Mouse (Mus musculus): Measurements from ENCODE around the gene Clic1.

The Clic1 gene

GRCm38 (mm10) chr17:35016791-35017705 lies 32.7 kb upstream of the Clic1 start:
- in situ Hi-C loops (cut with MboI; ENCODE audit: low pct_unique_long_range_greater_than_20kb in 1 of 2, low sequenced_read_pairs in 2 of 2, unreplicated experiment in 1 of 2) = loop anchor here in 1 of 2 experiments (10.0 kb wide), 1 partner anchor 128 kb away; no protein-coding TSS in a partner anchor

DNA sequence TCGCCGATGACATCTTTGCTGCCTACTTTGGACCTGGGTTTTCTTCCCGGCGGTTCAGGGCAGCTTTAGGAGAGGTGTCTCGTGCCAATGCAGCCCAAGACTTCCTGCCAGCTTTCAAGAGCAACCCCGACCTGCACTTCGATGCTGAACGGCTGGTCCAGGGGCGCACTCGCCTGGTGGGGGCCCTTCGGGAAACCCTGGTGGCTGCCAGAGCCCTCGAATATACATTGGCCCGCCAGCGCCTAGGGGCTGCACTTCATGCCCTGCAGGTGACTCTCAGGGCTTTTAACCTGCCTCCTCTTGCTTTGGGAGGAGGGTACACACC lies 32.1 kb upstream of the Clic1 start:
- in situ Hi-C loops (cut with MboI; ENCODE audit: low pct_unique_long_range_greater_than_20kb in 1 of 2, low sequenced_read_pairs in 2 of 2, unreplicated experiment in 1 of 2) = loop anchor here in 1 of 2 experiments (10.0 kb wide), 1 partner anchor 127 kb away; no protein-coding TSS in a partner anchor

DNA sequence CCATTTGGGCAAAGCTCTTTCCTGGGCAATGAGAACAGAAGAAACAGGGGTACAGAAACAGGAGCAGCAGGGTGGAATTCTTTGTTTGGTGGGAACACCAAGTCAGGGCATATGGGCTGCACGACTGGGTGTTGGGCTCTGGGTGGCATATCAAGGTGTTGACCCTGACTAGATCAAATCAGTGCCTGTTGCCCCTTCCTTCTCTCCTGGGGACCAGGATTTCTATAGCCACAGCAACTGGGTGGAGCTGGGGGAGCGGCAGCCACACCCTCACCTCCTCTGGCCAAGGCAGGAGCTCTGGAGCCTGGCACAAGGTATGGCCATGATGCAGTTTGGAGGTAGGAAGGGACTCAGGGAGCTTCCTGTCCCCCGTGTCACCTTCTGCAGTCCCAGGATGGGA lies 31.6 kb upstream of the Clic1 start:
- in situ Hi-C loops (cut with MboI; ENCODE audit: low pct_unique_long_range_greater_than_20kb in 1 of 2, low sequenced_read_pairs in 2 of 2, unreplicated experiment in 1 of 2) = loop anchor here in 1 of 2 experiments (10.0 kb wide), 1 partner anchor 127 kb away; no protein-coding TSS in a partner anchor

DNA sequence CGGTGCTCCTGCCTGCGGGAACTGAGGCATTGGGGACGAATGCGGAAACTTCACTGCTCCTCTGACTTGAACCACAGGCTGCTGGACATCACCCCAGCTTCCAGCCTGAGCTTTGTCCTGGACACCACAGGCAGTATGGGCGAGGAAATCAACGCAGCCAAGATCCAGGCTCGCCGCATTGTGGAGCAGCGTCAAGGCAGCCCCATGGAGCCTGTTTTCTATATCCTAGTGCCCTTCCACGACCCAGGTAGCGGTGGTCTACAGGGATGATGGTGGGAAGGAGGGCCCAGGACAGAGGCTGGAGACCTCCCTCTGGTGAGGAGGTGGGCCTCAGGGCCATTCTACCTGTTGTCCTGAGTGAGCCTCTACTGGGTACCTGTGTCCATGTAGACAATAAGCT lies 29.9 kb upstream of the Clic1 start:
- in situ Hi-C loops (cut with MboI; ENCODE audit: low pct_unique_long_range_greater_than_20kb in 1 of 2, low sequenced_read_pairs in 2 of 2, unreplicated experiment in 1 of 2) = loop anchor here (5.0 to 10.0 kb wide), 2 partner anchors 92 to 125 kb away; no protein-coding TSS in a partner anchor

DNA sequence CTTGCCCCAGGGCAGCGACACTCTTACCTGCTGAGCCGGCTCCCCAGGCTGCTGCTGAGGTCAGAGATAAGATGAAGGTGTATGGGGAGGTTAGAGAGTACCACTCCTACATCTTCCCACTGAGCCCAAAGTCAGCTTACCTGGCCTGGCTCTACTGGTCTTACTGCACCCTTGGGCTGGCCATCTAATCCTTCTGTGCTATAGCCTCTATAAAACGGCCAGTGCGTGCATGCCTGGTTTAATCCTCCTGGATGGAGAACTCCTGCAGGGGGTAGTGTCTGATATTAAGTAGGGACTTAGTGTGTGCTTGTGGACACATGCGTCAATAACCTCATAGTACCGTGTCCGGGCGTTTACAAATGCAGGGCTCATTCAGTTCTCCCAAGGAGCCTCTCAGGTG lies 29.2 kb upstream of the Clic1 start:
- in situ Hi-C loops (cut with MboI; ENCODE audit: low pct_unique_long_range_greater_than_20kb in 1 of 2, low sequenced_read_pairs in 2 of 2, unreplicated experiment in 1 of 2) = loop anchor here in 1 of 2 experiments (5.0 kb wide), 1 partner anchor 92 kb away; no protein-coding TSS in a partner anchor

GRCm38 (mm10) chr17:35021163-35021808 lies 28.5 kb upstream of the Clic1 start:
- in situ Hi-C loops (cut with MboI; ENCODE audit: low pct_unique_long_range_greater_than_20kb in 1 of 2, low sequenced_read_pairs in 2 of 2, unreplicated experiment in 1 of 2) = loop anchor here in 1 of 2 experiments (5.0 kb wide), 1 partner anchor 91 kb away; no protein-coding TSS in a partner anchor

DNA sequence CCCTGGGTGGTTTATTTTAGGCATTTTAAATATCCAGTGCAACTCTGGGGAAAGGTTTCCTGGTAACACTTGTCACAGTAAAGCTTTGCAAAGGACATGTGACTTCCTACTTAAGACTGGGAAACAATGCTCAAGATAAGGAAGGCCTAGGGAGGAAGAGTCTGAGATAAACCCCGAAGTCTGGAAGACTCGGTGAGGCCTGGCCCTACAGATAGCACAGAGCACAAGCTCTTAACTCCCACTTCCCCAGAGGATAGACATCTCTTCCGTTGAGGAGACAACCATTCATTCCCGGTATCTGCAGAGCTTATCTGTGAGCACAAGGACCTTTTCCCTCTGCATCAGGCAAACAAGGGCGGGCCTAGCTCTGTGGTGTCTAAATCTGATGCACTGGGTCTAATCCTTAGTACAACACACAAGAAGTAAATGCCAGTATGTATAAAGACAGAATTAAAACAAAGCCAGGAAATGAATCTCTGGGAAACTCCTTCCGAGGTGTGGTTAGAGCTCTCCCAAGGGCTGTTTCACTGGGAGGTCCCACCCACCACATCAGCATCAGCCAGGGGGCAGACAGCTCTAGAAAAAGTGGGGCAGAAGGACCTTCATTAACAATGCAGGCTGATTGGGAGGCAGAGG lies 27.8 kb upstream of the Clic1 start:
- in situ Hi-C loops (cut with MboI; ENCODE audit: low pct_unique_long_range_greater_than_20kb in 1 of 2, low sequenced_read_pairs in 2 of 2, unreplicated experiment in 1 of 2) = loop anchor here in 1 of 2 experiments (5.0 kb wide), 1 partner anchor 90 kb away; no protein-coding TSS in a partner anchor

GRCm38 (mm10) chr17:35022541-35023060 lies 27.2 kb upstream of the Clic1 start:
- in situ Hi-C loops (cut with MboI; ENCODE audit: low pct_unique_long_range_greater_than_20kb in 1 of 2, low sequenced_read_pairs in 2 of 2, unreplicated experiment in 1 of 2) = loop anchor here in 1 of 2 experiments (5.0 kb wide), 1 partner anchor 90 kb away; no protein-coding TSS in a partner anchor

DNA sequence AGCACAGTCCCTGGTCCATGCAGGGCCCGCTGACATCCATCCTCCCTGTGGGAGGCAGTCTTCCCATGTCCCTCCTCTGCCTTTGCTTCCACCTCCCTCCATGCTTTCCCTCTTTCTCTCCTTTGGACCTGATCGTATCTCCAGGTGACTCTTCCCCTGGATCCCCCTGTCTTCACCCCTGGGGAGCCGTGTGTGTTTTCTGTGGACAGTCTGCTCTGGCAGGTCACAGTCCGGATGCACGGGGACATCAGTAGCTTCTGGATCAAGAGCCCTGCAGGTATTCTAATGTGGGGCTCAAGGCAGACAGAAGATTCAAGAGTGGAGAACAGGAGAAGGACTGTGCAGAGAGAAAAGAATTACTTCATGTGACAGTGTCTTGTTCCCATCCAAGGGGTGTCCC lies 26.5 kb upstream of the Clic1 start:
- in situ Hi-C loops (cut with MboI; ENCODE audit: low pct_unique_long_range_greater_than_20kb in 1 of 2, low sequenced_read_pairs in 2 of 2, unreplicated experiment in 1 of 2) = loop anchor here in 1 of 2 experiments (5.0 kb wide), 1 partner anchor 89 kb away; no protein-coding TSS in a partner anchor

DNA sequence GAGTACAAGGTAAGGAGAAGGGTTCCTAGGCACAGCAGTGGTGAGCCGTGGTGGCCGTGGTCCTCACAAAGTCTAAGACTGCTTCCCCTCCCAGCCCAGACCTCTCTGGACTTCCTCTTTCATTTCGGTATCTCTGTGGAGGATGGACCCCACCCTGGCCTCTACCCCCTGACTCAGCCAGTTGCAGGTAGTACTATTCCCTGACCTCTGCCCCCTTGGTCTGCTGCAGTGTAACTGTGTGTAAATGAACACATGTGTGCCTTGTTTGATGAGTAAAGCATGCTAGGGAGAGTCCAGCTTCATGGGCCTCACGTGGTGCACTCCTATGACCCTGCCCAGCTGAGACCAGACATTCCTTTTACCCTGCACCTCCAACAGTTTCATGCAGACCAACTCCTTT lies 26.0 kb upstream of the Clic1 start:
- in situ Hi-C loops (cut with MboI; ENCODE audit: low pct_unique_long_range_greater_than_20kb in 1 of 2, low sequenced_read_pairs in 2 of 2, unreplicated experiment in 1 of 2) = loop anchor here in 1 of 2 experiments (5.0 kb wide), 1 partner anchor 89 kb away; no protein-coding TSS in a partner anchor

DNA sequence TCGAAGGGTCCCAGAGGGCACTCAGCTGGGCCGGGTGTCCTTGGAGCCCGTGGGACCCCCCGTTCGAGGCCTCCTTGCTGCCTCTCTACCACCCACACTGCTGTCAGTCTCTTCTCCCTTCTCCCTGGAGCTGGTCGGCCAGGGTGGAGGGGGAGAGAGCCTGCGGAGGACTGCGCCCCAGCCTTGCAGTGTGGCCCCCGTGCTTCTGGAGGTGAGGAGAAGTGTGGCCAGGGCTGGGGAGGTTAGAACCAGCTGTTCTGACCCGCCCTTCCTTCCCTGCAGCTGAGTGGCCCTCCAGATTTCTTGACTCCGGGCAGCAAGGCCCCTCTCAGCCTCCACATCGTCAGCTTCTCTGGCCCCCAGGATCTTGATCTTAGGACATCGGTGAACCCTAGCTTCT lies 25.5 kb upstream of the Clic1 start:
- in situ Hi-C loops (cut with MboI; ENCODE audit: low pct_unique_long_range_greater_than_20kb in 1 of 2, low sequenced_read_pairs in 2 of 2, unreplicated experiment in 1 of 2) = loop anchor here in 1 of 2 experiments (5.0 kb wide), 1 partner anchor 88 kb away; no protein-coding TSS in a partner anchor

- in situ Hi-C loops (cut with MboI; ENCODE audit: low pct_unique_long_range_greater_than_20kb in 1 of 2, low sequenced_read_pairs in 2 of 2, unreplicated experiment in 1 of 2) = loop anchor here in 1 of 2 experiments (5.0 kb wide), 1 partner anchor 87 kb away; no protein-coding TSS in a partner anchor
Measured at GRCm38 (mm10) chr17:35024691-35025488, 24.9 kb upstream of the Clic1 start.

DNA sequence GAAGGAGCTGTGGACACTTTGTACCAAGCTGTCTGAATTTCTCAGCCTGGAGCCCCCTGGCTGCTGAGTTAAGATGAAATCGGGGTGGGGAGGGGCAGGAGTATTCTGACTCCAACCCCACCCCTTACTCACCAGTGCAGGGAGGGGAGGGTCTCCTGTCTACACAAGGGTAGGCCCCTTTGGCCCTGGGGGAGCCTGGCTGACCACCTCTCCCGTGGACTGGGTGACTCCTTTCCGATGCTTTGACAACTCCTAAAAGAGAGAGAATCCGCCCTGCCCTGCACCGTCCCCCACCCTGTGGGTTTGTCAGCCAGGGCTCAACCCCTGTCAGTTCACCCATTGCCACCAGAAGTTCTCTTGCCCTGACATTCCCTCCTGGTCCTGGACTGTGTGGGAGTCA lies 23.6 kb upstream of the Clic1 start:
- in situ Hi-C loops (cut with MboI; ENCODE audit: low pct_unique_long_range_greater_than_20kb in 1 of 2, low sequenced_read_pairs in 2 of 2, unreplicated experiment in 1 of 2) = no loop called here

GRCm38 (mm10) chr17:35027277-35028068 lies 22.3 kb upstream of the Clic1 start, which contains the start of gene Sapcd1:
Gene Sapcd1, minus strand, starts transcription at chr17:35028016.
- in situ Hi-C loops (cut with MboI; ENCODE audit: low pct_unique_long_range_greater_than_20kb in 1 of 2, low sequenced_read_pairs in 2 of 2, unreplicated experiment in 1 of 2) = no loop called here

GRCm38 (mm10) chr17:35028315-35028714 lies 21.5 kb upstream of the Clic1 start:
- in situ Hi-C loops (cut with MboI; ENCODE audit: low pct_unique_long_range_greater_than_20kb in 1 of 2, low sequenced_read_pairs in 2 of 2, unreplicated experiment in 1 of 2) = no loop called here

DNA sequence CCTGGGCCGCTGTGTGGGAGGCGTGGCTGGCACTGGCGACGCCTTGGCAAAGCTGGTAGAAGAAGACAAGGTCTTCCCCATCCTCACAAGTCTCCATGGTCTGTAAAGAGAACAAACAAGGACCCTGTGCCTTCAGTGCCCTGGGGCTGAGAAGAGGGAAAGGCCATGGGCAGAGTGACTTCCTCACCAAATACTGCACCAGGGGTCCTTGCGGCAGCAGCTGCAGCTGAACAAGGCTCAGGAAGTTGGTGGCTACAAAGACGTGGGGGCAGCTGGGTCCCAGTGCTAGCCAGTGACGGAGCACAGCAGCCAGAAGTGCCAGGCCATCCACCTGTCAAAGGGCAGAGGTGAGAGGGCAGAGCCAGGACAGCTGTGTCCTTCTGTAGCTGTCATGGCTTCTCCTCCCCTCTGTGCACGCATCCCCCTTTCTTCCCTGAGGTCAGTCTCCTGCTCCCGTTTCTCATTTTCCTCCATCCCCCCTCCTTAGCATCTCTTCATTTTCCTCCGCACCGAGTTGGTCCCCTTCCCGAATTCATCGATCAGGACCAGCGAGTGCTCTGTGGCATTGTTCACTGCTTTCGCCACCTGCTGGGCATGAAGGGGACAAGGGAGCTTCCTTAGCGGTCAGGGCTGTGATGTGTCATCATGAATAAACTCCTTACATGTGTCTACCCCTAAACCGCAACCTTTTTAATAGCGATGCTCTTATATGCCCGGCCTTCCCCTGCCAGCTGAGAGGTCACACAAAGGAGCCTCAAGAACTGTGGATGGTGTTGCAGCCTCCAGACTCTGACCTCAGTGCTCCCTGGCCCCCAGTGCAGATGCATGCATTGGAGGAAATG lies 19.9 kb upstream of the Clic1 start:
- in situ Hi-C loops (cut with MboI; ENCODE audit: low pct_unique_long_range_greater_than_20kb in 1 of 2, low sequenced_read_pairs in 2 of 2, unreplicated experiment in 1 of 2) = no loop called here

Data from mouse embryonic stem cell (cell line).